Mouse (Mus musculus) hindbrain, embryonic 11.5 days (tissue): ENCODE data around the gene Kansl1. TPM values are rescaled to one million over a fixed set of nuclear protein-coding genes. Genes with fewer than 3 reads are reported as not detected.

Source experiments
- ATAC-seq: fragments of 200-750 bp; cut with Nextera tagmentation; 2 replicates; pipeline ENCODE4 v1.8.0; 2017; ENCODE audit warnings: mild to moderate bottlenecking, moderate TSS enrichment, moderate library complexity; ENCODE audit not compliant: low FRiP score
- DNase-seq: peaks from one replicate; pipeline ENCODE4 v3.0.0-alpha.2; 2015; ENCODE audit warnings: low spot score
- H3K27ac ChIP-seq: fragments of 300-500 bp; sonication (generic); 2 replicates; pipeline ENCODE4 v1.5.1; 2014; ENCODE audit warnings: mild to moderate bottlenecking, low read depth, low read length
- H3K27me3 ChIP-seq: fragments of 300-500 bp; sonication (generic); 2 replicates; pipeline ENCODE4 v1.6.1; 2014; ENCODE audit warnings: mild to moderate bottlenecking, low read length, moderate library complexity, mixed read lengths; ENCODE audit not compliant: control insufficient read depth, insufficient read depth
- H3K36me3 ChIP-seq: fragments of 300-500 bp; sonication (generic); 2 replicates; pipeline ENCODE4 v1.6.1; 2014; ENCODE audit warnings: mild to moderate bottlenecking, low read length, moderate library complexity, mixed read lengths; ENCODE audit not compliant: control insufficient read depth, insufficient read depth
- H3K4me1 ChIP-seq: fragments of 300-500 bp; sonication (generic); replicated peaks from 2 replicates; pipeline ENCODE4 v1.6.1; 2014; ENCODE audit warnings: low read length, mixed read lengths; ENCODE audit not compliant: control insufficient read depth, insufficient read depth
- H3K4me2 ChIP-seq: fragments of 300-500 bp; sonication (generic); replicated peaks from 2 replicates; pipeline ENCODE4 v1.6.1; 2014; ENCODE audit warnings: mild to moderate bottlenecking, low read depth, low read length
- H3K4me3 ChIP-seq: fragments of 300-500 bp; sonication (generic); 2 replicates; pipeline ENCODE4 v1.5.1; 2014; ENCODE audit warnings: low read depth, low read length
- H3K9ac ChIP-seq: fragments of 300-500 bp; sonication (generic); 2 replicates; pipeline ENCODE4 v1.6.1; 2014; ENCODE audit warnings: low read depth, low read length
- H3K9me3 ChIP-seq: fragments of 300-500 bp; sonication (generic); 2 replicates; pipeline ENCODE4 v1.6.1; 2016; ENCODE audit warnings: low read length; ENCODE audit not compliant: control insufficient read depth
- WGBS: fragments of 180-500 bp; shearing (Covaris S2); extraction: QIAGEN DNeasy Blood & Tissue Kit; methylation state at CpG from one replicate; pipeline ENCODE4 v1.1.7; 2014; 5-methylcytosine and 5-hydroxymethylcytosine counted together
- polyA plus RNA-seq: library from polyadenylated mRNA; unstranded; fragments of >200 nt; fragmentation: Nextera tagmentation; extraction: Ambion mirVana; gene quantifications from 2 replicates; pipeline ENCODE4 v1.2.1, GENCODE M21; 2014

Gene Kansl1
- polyA plus RNA-seq, 1 experiment from 2014 or later: 29.8 TPM

DNA sequence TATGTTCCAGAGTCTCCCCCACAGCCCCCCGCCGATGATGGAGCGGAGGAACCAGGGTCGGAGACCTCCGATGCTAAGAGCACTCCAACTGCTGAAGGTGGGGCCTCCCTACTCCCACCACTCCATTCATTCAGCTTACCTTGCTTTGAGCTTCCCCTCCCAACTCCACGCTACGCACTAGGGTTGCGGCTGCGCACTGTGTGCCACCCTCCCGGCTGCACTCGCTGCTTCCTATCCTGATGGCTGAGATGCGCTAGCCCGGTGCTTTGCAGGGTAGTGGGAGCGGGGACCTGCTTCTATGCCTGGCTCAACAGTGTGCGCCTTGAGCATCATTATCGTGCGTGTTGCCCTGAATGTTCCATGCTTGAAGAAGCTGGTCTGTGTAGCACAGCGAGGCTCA, 181.5 kb downstream of the Kansl1 start:
- no peak overlapping the region for H3K4me3 ChIP-seq
- H3K4me2 ChIP-seq: no peak overlapping the region
- WGBS: 96% methylated on average over 18 of the region's 18 CpGs
- H3K36me3 ChIP-seq: no peaks in the 10 kb centered on the region
- ATAC-seq (no peak), DNase-seq (no peak)
- H3K4me1 ChIP-seq: peaks cover 3% of the 10 kb centered on the region; the same call in 1 of the 2 replicates
- no peaks in the 10 kb centered on the region for H3K9me3 ChIP-seq
- H3K27me3 ChIP-seq: no peaks in the 10 kb centered on the region
- H3K27ac ChIP-seq: no peak overlapping the region
- H3K9ac ChIP-seq: no peak overlapping the region

Other genes starting within 250 kb of the Kansl1 start
- gene Mapt, start 237.5 kb downstream of the Kansl1 start, polyA plus RNA-seq: 91.9 and 94.9 TPM in 2 replicates
- 54.3 and 58.6 TPM in 2 replicates for gene Cdc27, start 81.8 kb upstream of the Kansl1 start, polyA plus RNA-seq
- 3.4 and 4.5 TPM in 2 replicates for gene Myl4, start 81.8 kb upstream of the Kansl1 start, polyA plus RNA-seq
- 1.3 and 1.4 TPM in 2 replicates for gene Itgb3, start 139.1 kb upstream of the Kansl1 start, polyA plus RNA-seq
- not detected in 2 replicates for gene Gm11639, start 216.8 kb upstream of the Kansl1 start, polyA plus RNA-seq